Mouse (Mus musculus) spleen, postnatal 14 days (tissue): ENCODE measurements around the gene Rnf224.

ENCODE experiments used
- DNase-seq, 2 experiments: peaks; one replicate each; pipeline ENCODE4 v3.0.0; 2021 to 2022; ENCODE audit warnings: low spot score in 2 of 2

Gene Rnf224

DNA sequence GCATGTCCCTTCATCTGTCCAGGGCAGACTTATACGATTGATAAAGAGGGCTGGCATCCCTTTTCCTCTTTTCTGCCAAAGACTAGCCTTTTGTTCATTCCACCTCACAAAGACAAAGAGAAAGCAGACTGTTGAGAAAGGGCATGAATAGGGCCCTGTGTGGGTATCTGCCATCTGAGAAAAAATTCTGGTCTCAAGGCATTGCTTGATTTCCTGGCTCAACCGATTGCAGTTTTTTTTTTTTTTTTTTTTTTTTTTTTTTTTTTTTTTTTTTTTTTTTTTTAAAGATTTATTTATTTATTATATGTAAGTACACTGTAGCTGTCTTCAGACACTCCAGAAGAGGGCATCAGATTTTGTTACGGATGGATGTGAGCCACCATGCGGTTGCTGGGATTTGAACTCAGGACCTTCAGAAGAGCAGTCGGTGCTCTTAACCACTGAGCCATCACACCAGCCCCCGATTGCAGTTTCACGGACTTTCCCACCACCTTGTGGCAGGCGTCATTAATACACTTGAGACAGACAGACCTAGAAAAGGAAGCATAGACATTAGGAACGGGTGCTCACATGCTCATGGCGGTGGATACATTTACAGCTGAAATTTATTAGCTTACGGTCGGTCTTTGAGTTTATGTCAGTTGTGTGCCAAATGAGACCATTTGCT is 20.0 kb upstream of the Rnf224 start:
- peak in 1 of 2 experiments; percentile 61 for DNase-seq

DNA sequence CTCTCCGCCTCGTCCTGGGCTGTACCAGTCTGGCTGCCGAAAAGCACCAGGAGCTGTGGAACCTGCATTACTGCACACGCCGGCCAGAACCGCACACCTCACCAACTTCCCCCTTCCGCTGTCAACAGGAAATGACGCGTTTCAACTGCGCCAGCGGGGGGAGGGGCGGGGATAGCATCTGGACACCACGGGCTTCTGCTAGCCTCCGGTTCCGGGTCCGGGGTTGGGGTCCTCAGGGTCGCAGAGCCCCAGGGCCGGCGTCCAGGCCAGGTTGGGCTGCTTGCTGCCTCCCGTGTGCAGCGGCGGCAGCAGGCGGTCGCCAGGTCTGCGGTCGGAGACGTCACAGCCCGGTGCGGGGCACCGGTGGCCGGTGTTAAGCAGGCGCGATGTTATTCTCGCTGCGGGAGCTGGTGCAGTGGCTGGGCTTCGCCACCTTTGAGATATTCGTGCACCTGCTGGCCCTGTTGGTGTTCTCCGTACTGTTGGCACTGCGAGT is 18.7 kb upstream of the Rnf224 start, which contains the start of gene Tmem203:
TSS of gene Tmem203 (plus strand) at position 156 of the 496 bp plus-strand sequence.
- peak; percentile 73 to 82 for DNase-seq

DNA sequence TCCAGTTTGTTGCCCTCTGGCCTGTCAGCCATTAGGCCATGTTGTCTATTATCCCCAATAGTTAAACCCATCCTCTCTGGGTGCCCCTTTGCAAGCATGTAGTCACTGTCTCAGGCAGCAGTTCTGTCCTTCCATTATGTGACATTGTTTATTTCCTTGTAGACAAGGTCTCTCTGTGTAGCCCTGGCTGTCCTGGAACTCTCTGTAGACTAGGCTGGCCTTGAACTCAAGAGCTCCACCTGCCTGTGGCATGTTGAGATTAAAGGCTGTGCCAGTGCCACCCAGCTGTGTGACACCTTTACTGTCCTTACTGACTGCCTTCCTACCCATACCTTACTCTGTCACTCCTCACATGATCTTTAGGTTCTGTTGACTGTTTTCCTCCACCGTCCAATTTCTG is 15.7 kb upstream of the Rnf224 start:
- no peak for DNase-seq

DNA sequence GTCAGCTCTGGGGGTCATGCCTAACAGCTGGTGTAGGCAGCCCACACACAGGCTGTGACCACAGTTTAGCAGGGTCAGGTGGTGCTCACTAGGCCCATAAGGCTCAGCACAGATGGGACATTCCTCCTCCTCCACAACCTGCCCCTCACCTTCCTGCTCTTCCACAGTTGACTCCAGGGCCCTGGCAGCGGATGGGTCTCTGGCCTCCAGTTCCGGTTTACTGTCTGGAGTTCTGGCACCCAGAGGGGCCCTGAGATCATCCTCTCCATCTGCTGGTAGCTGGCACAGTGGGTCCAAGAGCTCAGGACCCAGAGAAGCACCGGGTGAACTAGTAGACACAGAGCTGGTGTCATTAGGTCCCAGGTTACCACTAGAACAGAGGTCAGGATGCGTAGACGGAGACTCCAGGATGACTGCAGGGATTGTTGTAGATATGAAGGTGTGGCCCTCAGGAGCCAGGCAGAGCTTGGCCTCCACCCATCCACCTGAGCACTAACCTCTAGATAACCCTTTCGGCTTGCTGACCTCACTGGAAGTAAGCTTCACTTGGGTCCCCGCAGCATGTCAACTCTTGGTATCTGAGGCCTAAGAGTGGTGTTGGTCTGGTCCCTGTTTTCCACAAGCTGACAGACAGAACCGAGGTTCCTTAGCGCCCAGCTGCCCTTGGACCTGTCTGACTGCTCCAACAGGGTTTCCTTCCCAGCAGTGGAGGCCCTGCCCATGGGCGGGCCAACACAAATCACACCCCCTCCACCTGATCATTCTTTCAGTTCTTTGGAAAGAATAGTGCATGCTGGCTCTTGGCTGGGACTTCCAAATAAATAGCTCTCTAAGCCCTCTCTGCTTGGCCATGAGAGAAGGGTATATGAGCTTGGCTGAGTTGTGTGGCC is 9.8 kb upstream of the Rnf224 start, which contains the start of gene AL732309.1:
TSS of gene AL732309.1 (minus strand) at position 681 of the 890 bp plus-strand sequence.
- DNase-seq, result no peak

DNA sequence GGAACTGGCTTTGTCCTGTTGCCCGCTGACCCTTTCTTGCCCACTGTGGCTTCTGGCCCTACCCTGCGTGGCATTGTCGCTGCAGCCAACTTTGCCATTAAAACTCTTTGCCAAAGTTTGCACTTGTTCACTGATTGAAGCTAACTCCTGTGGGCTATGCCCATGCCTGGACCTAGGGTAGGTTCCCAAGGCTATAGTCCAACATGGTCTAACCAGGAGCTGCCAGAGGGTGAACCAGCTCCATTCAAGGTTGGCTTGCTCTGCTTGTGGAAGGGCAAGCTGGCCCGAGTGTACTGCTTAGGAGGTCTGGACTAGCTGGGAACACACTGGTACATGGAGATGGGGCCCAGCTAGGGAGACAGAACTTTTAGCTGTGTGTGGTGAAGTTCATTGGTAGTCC is 7.6 kb upstream of the Rnf224 start:
- DNase-seq, result no peak

DNA sequence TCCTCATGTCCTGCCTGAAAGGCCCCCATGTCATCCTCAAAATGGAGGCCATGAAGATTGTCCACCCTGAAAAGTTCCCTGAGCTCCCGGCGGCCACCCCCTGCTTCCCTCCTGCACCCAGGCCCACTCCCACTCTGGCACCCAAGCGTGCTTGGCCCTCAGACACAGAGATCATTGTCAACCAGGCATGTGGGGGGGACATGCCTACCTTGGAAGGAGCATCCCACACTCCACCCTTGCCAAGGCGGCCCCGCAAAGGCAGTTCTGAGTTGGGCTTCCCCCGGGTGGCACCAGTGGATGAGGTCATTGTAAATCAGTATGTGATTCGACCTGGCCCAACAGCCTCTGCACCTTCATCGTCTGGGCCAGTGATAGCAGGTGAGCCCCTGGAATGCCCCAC is 6.8 kb upstream of the Rnf224 start:
- DNase-seq, result no peak

DNA sequence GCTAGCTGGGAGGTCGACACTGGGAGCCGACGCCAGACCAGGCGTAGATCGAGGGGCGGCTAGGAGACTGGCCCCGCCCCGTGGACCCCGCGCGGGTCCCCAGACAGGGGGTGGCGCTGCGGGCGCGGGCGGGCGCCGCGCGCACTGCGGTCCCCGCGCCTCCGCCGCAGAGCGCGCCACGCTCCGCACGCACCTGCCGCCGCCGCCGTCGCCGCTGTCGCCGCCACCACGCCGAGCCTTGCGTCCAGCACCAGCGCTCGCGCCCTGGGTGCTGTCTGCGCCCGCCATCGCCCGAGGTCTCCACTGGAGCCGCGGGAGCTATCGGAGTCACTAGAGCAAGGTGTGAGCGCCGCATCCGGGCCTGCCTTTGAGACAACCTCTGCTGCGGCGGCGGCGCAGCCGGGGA is 5.5 kb upstream of the Rnf224 start, which contains the start of the genes Rnf208 and Cysrt1:
TSS of gene Rnf208 (plus strand) at position 155 of the 406 bp plus-strand sequence.
TSS of gene Cysrt1 (minus strand) at position 352 of the 406 bp plus-strand sequence.
- DNase-seq, result no peak

DNA sequence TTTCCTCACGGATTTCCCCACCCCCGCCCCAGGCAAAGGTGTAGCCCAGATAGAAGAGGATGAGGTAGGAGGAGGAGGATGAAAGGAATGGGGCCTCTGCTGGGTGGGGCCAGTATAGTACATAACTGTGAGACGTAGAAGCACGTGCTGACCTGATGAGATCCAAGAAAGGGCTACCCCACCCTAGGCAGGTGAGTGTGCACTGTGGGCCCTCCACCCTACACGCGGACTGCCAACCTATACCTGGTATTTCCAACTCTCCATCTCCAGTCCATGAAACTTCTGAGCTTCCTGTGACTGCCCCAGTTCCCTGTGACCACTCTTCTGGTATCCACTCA is 4.8 kb upstream of the Rnf224 start:
- DNase-seq, result no peak

DNA sequence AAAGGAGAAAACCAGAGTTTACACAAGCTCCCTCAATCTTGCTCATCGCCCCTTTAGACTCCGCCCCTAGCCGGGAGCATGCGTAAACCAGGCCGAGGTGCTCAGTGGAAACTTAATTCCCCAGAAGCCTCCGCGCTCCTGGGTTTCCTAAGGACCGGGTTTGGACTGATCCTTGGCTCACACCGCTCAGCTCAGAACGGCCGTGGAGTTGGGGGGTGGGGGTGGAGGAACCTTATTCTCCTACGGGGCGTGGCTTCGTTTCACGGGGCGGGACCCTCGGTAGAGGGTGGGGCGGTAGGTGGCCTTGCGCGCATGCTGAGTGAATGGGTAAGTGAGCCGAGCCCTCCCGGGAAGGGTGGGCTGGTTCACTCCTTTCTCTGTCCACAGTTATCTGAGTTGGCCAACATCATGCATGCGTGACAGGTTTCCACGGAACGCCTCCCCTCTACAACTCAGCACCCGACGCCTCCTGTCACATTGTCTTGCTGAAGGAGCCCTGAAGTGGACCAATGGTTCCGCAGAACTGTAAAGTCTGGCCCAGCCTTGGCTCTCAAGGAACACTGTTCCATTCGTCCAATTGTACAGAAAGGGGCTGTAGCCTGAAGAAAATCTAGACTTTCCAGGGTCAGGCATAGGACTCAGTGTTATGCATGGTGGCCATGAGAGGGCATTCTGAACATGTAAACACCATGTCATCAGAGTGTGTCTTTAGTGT is 4.3 kb upstream of the Rnf224 start:
- DNase-seq, result peak in 1 of 2 experiments; percentile 33

DNA sequence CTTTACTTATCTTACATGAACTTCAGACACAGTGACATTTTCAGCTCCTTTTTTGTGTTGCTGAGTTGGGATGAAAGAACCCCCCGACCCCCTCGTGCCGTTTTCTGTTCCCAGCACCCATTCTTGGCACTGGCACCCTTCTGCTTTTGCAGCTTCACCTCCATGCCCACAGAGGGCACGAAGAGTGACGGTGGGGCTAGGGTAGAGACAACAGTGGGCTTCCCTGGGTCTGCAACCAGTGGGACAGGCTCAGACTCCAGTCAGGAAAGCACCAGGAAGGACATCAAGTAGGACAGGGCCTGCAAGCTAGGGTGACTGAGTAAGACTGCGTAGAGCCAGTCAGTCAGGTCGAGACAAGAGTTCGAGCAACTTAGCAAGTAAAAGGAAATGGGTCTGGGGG is 3.7 kb upstream of the Rnf224 start:
- no peak for DNase-seq

DNA sequence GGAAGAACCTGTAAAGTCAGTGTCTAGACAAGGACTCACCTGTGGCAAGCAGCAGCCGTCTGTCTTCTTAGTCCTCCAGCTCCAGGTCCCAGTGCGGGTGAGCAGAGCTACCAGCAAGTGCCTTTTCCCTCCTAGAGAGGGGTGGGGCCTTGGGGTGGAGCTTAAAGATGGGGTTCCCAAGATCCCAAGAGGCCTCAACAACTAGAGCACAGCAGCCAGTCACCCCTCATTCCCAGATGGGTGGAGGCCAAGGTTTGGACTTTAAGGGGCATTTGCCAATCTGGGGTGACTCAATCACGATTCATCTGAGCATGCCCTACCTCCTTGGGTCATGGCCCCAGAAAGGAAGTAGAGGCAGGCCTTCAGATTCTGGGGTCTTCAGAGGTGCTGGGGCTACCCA is 3.2 kb upstream of the Rnf224 start:
- no peak for DNase-seq

DNA sequence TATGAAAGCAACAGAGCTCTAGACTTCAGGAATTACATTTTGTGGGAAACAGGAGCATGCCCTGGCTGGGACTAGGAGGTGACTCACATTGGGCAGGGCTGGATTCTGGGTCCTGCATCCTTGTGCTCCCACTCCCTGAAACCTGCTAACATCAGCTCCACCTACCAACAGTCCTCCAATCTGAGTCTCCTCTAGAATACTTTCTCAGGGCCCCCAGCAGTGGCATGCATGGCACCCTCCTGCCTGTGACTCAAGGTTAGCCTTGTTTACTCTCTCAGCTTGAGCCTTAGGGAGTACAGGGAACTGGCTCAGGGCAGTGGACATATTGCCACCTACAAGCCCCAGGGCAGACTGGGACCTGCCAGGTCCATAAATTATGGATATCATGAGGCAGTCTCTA is 1.5 kb upstream of the Rnf224 start:
- no peak for DNase-seq

DNA sequence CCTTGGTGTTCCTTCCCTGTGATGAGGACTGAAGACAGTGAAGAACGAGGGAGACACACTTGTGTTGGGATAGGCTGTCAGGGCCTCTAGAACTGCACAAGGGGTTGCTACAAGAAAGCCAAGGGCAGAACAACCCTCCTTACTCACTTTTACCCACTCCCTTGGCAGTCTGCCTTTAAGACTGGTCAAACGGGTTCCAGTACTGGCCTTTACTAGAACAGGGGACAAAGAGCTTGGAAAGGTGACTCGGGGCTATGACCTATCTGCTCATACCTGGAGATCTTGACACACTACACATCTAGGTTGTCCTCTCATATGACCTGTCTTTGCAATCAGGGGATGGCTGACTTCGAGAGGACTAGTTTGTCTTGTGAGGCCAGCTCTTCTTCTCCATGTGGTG is 935 bp upstream of the Rnf224 start:
- no peak for DNase-seq

DNA sequence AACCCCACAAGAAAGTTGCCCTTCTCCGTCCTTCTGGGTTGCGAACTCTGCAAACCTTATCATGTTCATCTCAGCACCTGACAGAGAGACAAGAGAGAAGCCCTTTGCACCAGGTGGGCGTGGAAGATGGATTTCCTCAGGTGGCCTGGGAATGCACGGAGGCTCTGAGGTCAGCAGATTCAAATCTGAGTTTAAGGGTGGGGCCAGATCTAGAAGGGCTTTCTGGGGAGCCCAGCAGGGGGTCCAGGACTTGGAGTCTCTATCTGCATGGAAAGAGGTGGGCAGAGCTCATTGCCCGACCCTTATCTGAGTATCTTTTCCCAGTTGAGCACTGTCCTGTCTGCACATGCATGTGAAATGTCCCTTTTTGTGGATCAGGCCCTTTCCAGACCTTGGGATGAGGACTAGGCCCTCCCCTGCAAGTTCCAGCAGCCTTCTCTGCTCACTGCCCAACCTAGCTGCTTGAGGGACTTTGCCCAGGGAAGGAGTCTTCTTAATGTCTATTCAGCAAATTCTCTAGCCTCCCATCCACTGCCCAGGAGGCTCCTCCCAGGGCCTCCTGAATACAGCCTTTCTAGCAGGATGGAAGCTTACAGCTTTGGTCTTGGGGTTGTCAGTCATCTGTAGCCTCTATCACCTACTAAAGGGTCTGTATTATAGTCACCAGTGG is 1.9 kb downstream of the Rnf224 start:
- DNase-seq, result no peak

DNA sequence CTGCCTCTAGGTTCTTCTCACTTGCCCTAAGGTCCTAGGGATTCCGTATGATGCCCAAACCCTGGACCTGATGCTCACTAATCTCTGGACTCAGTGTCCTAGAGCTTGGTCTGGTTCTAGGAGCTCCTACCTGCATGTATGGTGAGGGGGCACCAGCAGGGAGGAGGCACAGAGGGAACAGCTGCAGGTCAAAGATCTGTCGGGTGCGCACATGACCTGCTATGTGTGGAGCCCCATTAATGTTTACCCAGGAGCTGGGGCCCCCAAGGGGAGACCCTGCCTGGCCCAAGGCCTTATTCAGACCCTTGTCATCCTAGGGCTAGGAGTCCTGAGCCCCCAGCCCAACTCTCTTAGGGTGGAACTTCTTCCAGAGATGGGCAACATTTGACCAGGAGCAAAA is 2.5 kb downstream of the Rnf224 start, which contains the start of gene Slc34a3:
TSS of gene Slc34a3 (minus strand) at position 315 of the 400 bp plus-strand sequence.
- DNase-seq, result no peak

DNA sequence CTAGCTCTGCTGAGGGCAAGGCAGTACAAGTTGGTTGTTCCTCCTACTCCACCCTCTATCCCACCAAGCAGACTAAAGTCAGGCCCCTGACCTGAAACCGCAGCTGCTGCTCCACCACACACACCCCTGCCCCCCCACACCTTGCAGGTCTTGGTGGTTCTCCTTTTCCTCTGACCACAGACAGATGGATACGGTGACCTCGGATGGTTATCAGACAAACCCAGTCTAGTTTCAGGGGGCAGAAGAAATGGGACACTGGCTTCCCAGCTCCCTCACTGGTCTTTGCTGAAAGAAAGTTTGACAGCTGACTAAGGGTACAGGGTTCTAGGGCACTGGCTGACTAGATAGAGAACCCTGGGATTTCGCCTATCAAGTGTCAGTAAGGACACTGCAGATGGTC is 3.2 kb downstream of the Rnf224 start:
- no peak for DNase-seq

DNA sequence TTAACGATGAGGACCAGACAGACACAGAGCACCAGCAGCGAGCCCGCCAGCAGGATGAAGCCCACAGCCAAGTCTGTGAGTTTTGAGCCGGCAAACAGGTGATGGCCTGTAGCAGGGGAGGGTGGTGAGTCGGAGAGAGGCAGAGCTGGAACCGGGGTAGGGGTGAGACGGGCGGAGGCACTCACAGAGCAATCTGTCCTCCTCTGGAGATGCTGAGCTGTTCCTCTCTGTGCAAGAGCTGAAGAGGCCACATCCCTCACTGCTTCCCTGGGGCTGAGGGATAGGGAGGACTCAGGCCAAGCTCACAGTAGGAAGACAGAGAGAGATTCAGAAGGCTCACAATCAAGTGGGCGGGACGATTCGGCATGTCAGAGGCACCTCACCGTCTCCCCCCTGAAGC is 5.5 kb downstream of the Rnf224 start:
- DNase-seq, result no peak

DNA sequence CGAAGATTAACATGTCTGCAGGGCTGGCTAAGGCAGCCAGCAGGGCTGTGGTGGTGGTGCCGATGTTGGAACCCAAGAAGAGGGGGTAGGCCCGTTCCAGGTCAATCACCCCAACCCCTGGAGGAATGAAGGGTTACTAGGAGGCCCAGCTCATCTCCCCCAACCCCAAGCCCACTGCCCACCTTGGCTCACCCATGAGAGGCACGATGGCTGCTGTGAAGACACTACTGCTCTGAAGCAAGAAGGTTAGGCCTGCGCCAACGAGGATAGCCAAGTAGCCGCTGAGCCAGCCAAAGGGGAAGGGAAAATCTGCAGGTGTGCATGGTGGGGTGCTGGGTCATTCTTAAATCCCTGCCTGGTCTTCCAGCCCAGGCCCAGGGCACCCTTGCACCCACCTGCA is 6.0 kb downstream of the Rnf224 start:
- DNase-seq, result no peak

DNA sequence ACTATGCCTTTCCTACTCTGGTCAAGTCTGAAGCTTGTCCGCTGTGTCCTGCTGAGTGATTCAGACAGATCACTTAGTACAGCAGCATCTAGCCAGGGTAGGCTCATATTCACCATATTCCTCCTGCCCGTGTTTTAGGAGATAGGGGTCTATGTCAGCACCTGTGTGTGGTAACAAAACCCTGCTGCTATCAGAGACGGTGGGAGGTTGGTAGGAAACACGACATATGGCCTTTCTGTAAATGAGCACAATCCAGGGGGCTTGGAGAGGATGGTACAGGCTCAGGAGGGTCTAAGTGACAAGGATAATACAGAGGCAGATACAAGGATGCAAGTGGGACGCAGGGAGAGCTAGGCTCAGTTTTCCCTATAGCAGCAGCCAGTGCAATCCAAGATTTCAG is 7.0 kb downstream of the Rnf224 start:
- DNase-seq, result no peak

DNA sequence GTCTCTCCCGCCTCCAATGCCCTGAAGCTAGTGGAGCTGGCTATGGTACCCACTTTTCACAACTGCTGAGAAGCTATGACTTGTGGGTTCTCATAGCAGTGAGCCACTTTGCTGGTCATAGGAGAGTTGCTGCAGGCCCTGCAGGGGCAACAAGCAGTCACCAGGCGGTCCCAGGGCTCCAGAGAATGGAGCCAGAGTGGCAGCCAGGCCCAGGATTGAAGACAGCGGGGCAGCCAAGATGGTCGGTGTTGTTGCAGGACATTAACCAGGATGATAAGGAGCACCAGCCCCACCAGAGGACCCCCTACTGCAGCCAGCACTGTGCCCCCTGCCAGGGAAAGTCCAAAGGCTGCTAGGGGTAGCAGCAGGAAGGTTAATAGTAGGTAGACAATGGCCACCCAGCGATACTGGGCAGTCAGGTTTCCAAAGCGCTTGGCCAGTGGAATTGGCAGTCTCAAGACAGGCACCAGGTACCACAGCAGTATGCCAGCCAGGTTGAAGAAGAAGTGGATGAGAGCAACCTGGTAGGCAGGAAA is 7.5 kb downstream of the Rnf224 start:
- no peak for DNase-seq

DNA sequence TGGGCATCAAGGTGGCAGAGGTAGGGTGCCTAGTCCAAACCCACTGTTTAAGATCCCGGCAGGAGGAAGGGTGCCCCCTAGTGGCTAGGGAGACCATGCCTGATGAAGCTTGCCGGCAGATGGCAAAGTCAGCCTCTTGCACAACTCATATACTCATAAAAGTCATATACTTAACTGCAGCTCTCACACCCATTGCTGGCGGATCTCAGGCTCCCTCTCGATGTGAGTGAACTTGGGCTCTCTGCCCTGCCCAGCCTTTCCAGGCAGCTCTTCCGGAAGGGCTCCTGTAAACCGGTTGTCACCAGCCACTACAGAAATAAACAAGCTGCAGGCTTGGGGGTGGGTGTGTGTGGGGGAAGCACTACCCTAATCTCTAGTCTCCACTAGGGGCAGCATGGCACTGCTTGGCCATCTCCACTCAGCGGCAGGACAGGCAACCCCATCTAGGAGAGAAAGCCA is 8.1 kb downstream of the Rnf224 start:
- DNase-seq, result peak; percentile 74 to 89
